Mouse (Mus musculus): Measurements from ENCODE around the gene Olfr1441. TPM values are rescaled to one million over a fixed set of nuclear protein-coding genes. Genes with fewer than 3 reads are reported as not detected.
A peak's percentile ranks its signal among the peaks of the same experiment; 100 is the strongest.

The Olfr1441 gene
- total RNA-seq, 2 experiments from 2014 or later: not detected

DNA sequence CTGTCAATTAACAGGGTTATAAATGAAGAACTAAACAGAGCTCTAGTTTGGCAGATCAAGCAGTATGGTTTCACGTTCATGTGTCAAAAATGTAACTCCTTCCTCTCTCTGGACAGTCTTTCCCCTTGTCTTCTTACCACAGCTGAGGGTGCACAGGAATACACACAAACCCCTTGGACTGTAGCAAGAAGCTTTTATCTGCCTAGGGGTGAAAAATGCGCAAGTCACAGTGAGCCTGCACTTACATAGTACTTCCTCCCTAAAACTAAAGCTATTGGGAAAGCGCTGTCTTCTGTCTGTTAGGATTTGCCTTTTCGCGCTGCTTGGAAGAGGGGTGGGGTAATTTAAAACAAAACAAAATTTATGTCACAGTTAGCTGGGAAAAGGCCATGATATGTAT lies 46.9 kb downstream of the Olfr1441 start:
- Histone ChIP-seq H3K4me3 (no peak overlapping the region), H3K27ac (no peak overlapping the region)
- TF ChIP-seq CTCF (IDR thresholded peaks at IDR 0.05): no peak
- no peak for DNase-seq (ENCODE audit: extremely low spot score in 1 of 2, low spot score in 2 of 2)
- intact Hi-C loops (cut with DNase I): no loop called here

DNA sequence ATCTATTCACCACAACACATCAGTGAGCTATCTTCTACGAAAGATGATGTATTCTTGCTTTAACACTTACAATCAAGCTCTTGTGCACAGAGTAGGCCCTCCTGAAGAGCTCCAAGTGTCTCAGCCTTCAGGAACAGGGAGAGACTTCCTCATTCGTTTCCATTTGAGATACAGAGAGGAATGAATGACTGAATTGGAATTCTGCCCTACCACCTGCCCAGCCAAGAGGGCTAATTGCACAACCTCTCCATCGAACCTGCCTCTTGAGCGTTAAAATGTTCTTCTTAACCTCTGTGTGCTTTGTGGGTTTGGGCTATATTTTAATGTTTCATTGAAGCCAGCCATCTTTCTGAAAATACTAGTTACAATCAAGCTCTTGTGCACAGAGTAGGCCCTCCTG lies 47.4 kb downstream of the Olfr1441 start:
- Histone ChIP-seq H3K27ac (no peak overlapping the region), H3K4me3 (no peak overlapping the region)
- no peak for TF ChIP-seq CTCF (IDR thresholded peaks at IDR 0.05)
- no peak for DNase-seq (ENCODE audit: extremely low spot score in 1 of 2, low spot score in 2 of 2)
- intact Hi-C loops (cut with DNase I): loop anchor here (5.0 kb wide), 1 partner anchor 38 kb away; the partner anchor contains the start of gene Dtx4

DNA sequence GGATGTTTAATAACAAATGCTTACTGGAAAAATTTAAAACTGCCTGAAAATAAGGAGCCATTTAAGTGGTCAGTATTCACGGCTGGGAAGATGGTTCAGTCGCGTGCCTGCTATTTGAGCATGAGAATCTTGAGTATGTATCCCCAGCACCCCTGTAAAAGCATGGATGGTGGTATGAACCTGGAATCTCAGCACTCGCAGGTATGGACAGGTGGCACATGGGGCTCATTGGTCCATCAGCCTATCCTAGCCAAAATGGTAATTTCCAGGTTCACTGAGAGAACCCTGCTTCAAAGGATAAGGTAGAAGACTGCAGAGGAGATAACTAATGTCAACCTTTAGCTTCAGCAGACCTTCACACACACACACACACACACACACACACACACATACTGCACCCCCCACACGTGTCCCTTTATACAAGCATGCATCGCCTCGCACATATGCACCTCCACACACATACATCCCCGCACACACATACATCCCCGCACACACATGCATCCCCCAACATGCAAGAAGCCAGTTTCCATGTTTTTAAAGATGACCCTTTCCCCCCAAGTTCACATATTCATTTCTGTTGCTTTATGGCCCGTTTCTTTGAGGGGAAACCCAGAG lies 48.4 kb downstream of the Olfr1441 start:
- Histone ChIP-seq H3K4me3 (no peak overlapping the region), H3K27ac (no peak overlapping the region)
- intact Hi-C loops (cut with DNase I): loop anchor here (2.0 to 5.0 kb wide), 2 partner anchors 37 to 127 kb away; partner anchors contain the start of gene Dtx4
- DNase-seq (ENCODE audit: extremely low spot score in 1 of 2, low spot score in 2 of 2): peak in 1 of 2 experiments; percentile 4
- no peak for TF ChIP-seq CTCF (IDR thresholded peaks at IDR 0.05)

DNA sequence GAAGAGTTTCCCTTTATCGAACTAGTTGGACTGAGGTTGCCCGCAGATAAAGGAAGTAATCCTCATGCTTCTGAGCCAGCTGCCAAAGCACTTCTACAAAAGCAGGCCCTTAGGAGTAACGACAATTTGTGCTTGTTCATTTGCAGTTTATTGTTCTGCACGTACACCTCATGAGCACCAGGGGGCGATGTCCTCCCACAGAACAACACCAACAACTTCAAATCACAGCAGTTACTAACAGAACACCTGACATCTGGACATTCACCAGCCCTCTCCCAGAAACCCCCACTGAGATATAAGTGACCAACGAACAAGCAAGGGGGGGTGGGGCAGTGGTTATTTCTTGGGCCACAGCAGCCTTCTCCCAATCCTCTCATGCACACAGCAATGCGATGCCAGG lies 49.0 kb downstream of the Olfr1441 start:
- Histone ChIP-seq H3K4me3 (no peak overlapping the region), H3K27ac (no peak overlapping the region)
- peak; percentile 49 to 62 for DNase-seq (ENCODE audit: extremely low spot score in 1 of 2, low spot score in 2 of 2)
- peak; percentile 83 for TF ChIP-seq CTCF (IDR thresholded peaks at IDR 0.05)
- intact Hi-C loops (cut with DNase I): loop anchor here (2.0 to 5.0 kb wide), 2 partner anchors 36 to 127 kb away; partner anchors contain the start of gene Dtx4

DNA sequence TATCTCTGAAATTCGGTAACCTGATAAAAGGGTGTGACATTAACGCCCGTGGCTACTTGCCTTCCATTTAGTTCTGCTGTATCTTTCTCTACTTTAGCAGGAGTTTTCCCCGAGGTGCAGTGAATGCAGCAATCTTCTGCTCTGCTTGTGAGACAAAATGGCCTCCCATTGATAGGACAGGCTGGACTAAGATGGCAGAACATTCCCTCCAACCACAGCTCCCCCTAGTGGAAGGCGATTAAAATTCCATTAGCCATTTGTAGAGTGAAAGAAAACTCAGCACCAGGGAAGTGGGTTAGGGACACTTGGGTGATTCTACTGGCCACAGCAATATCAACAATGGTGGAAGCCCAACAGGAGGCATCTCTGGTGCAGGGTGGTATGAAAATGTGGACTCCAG lies 50.2 kb downstream of the Olfr1441 start:
- Histone ChIP-seq H3K27ac (no peak overlapping the region), H3K4me3 (no peak overlapping the region)
- TF ChIP-seq CTCF (IDR thresholded peaks at IDR 0.05): peak; percentile 56
- DNase-seq (ENCODE audit: extremely low spot score in 1 of 2, low spot score in 2 of 2): peak; percentile 11 to 32
- intact Hi-C loops (cut with DNase I): loop anchor here (2.0 to 5.0 kb wide), 2 partner anchors 35 to 125 kb away; partner anchors contain the start of gene Dtx4

DNA sequence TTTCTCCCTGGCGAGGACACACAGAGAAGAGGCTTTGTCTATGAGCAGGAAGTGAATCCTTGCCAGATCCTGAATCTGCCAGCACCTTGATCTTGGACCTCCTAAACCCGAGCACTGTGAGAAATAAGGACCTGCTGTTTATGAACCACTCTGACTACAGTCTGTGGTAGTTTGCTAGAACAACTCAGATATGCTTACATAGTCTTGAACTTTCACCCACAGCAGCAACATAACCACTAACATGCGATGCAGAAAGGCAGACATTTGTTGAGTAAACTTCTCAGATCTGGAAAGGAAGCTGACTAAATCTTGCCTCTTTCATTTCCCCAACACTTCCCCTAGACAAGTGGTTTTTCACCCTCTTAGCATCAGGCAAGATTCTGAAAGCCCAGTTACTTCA lies 54.6 kb downstream of the Olfr1441 start:
- no peak for TF ChIP-seq CTCF (IDR thresholded peaks at IDR 0.05)
- DNase-seq (ENCODE audit: extremely low spot score in 1 of 2, low spot score in 2 of 2): no peak
- no peak overlapping the region for H3K4me3 ChIP-seq
- intact Hi-C loops (cut with DNase I): loop anchor here (10.0 kb wide), 1 partner anchor 457 kb away; no protein-coding TSS in a partner anchor
- peak overlapping the region; percentile 4; the same call in 1 of the 2 replicates for H3K27ac ChIP-seq

DNA sequence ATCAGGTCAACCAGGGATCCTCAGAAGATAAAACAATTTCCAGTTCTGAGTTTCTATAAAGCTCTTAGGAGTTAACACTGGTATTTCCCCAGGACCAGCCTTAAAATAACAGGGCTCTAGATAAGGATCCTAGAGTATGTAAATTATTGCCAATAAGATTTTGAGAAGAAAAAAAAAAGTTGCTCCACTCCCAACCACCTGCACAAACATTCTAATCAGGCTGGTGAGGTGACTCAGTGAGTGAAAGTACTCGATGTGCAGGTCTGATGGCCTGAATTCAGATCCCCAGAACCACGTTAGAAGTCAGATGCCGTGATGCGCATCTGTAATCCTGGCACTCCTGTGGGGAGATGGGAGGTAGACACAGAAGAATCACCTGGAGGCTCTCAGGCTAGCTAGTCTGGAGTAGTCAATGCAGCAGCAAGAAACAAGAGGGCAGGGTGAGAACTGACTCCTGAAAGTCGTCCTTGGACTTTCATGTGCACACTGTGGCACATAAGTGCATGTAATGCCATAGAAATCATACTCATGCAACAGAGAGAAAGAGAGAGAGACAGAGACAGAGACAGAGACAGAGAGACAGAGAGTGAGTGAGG lies 55.2 kb downstream of the Olfr1441 start:
- intact Hi-C loops (cut with DNase I): loop anchor here (10.0 kb wide), 1 partner anchor 458 kb away; no protein-coding TSS in a partner anchor
- no peak for TF ChIP-seq CTCF (IDR thresholded peaks at IDR 0.05)

More for the DNA sequence above, 55.2 kb downstream of the Olfr1441 start:
- Histone ChIP-seq H3K27ac (peak overlapping the region; percentile 4; the same call in 1 of the 2 replicates), H3K4me3 (no peak overlapping the region)
- DNase-seq (ENCODE audit: extremely low spot score in 1 of 2, low spot score in 2 of 2): no peak

Other genes with a start within 250 kb of the Olfr1441 start
- gene Olfr1555-ps1, start 247.3 kb upstream of the Olfr1441 start, total RNA-seq (2021): not detected
- not detected for gene Olfr1431, start 216.8 kb upstream of the Olfr1441 start, total RNA-seq (2021)
- not detected for gene Olfr1432, start 184.8 kb upstream of the Olfr1441 start, total RNA-seq (2021)
- gene Olfr262, start 175.8 kb upstream of the Olfr1441 start, total RNA-seq (2021): not detected
- not detected for gene Olfr235, start 156.4 kb upstream of the Olfr1441 start, total RNA-seq (2021)
- not detected for gene Olfr1434, start 137.6 kb upstream of the Olfr1441 start, total RNA-seq (2021)
- gene Olfr1436, start 118.3 kb upstream of the Olfr1441 start, total RNA-seq (2021): not detected
- gene Olfr1437, start 92.3 kb upstream of the Olfr1441 start, total RNA-seq (2021): not detected
- not detected for gene Olfr1438-ps1, start 81.5 kb upstream of the Olfr1441 start, total RNA-seq (2021)
- not detected for gene Olfr1440, start 30.2 kb upstream of the Olfr1441 start, total RNA-seq (2021)
- gene Pfpl, start 10.5 kb downstream of the Olfr1441 start, total RNA-seq (2021): not detected
- gene Mpeg1, start 43.3 kb downstream of the Olfr1441 start, total RNA-seq (2021): 1 to 10 TPM; 6.8 to 7.4 TPM
- gene Dtx4, start 84.0 kb downstream of the Olfr1441 start, total RNA-seq (2021): 10 to 100 TPM; 36.0 to 36.3 TPM
- 1 to 10 TPM; 1.5 to 2.2 TPM for gene Fam111a, start 128.3 kb downstream of the Olfr1441 start, total RNA-seq (2021)
- under 1 TPM in 1 of 2 experiments, not detected in 1; 0.29 TPM for gene Gm4952, start 182.5 kb downstream of the Olfr1441 start, total RNA-seq (2021)
- gene Glyat, start 215.9 kb downstream of the Olfr1441 start, total RNA-seq (2021): not detected